Mouse (Mus musculus): Measurements from ENCODE around the gene Arx.

DNA sequence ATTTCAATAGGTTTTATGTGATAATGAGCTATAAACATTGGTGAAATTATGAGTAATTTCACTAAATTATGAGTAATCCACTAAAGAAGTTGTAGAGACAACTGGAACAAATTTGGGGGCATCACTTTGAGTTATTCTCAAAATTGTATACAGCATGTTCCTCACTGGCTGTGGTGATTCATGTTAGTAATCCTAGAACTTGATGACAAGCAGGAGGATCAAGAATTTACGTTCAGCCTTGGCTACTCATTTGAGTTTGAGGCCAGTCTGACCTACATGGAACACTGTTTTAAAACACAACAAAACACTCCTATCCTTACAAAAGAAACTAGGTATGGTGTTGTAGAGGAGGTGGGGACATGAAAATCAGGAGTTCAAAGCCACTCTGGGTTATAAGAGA lies 35.1 kb downstream of the Arx start:
- TF ChIP-seq POLR2A (IDR thresholded peaks at IDR 0.05; ENCODE audit: low read depth, low read length): no peak
- no peak for TF ChIP-seq CTCF (IDR thresholded peaks at IDR 0.05; ENCODE audit: extremely low read depth, insufficient read depth, insufficient read length, insufficient replicate concordance)

Measured in spleen, adult 2 months (tissue).